Comparison of ENCODE assay signal across 13 mouse cellular contexts in genomic region chr17:73711919-73712318, GRCm38 (mm10). TPM values are rescaled to one million over a fixed set of nuclear protein-coding genes. Genes with fewer than 3 reads are reported as not detected.
DNase-seq lines count a peak whose midpoint lies in the region; ATAC-seq and TF ChIP-seq lines count a peak whose summit lies in the region.
"Had no signal": no experiment of that assay in that cellular context is flagged by ENCODE, and none has a peak within 500 bp of the region (broad histone marks: within the 10 kb centered on the region; RNA-seq: fewer than 3 reads in every experiment).

No protein-coding gene starts in this region.

- H3K4me3 ChIP-seq in forebrain, postnatal 0 days (ENCODE audit: low read depth, low read length) = no peak overlapping the region
- H3K4me3 ChIP-seq: embryonic facial prominence, embryonic 15.5 days; limb, embryonic 15.5 days had no signal

- ATAC-seq in forebrain, postnatal 0 days = peak; percentile 38; the same call in 1 of the 2 replicates

- H3K36me3 ChIP-seq in forebrain, postnatal 0 days (ENCODE audit: insufficient read depth) = no peaks in the 10 kb centered on the region
- H3K36me3 ChIP-seq: embryonic facial prominence, embryonic 15.5 days; limb, embryonic 15.5 days had no signal

- peaks cover 26% of the 10 kb centered on the region for H3K4me1 ChIP-seq in forebrain, postnatal 0 days (ENCODE audit: insufficient read depth)

- H3K27me3 ChIP-seq in forebrain, postnatal 0 days (ENCODE audit: insufficient read depth, low read length) = no peaks in the 10 kb centered on the region; the same call in 1 of the 2 replicates

- 0 out of 2 replicates have a peak, but pooled peaks have one; percentile 11 for TF ChIP-seq CTCF in forebrain, postnatal 0 days (IDR thresholded peaks at IDR 0.05; ENCODE audit: low read depth)

- H3K27ac ChIP-seq in forebrain, postnatal 0 days (ENCODE audit: low read depth, low read length) = no peak overlapping the region
- H3K27ac ChIP-seq: embryonic facial prominence, embryonic 15.5 days; limb, embryonic 15.5 days had no signal

- DNase-seq in layer of hippocampus, adult 11-12 months (ENCODE audit: low spot score) = peak; percentile 79
- DNase-seq in layer of hippocampus, adult 9-10 months (ENCODE audit: low spot score) = no peak
- peak; percentile 66 for DNase-seq in forebrain, postnatal 0 days
- DNase-seq in layer of hippocampus, postnatal 36 days = peak; percentile 68 to 72
- DNase-seq in right cerebral cortex, postnatal 36 days (ENCODE audit: low spot score in 2 of 2) = peak; percentile 69 to 80
- DNase-seq in c-Kit-positive CD71-positive TER-119-positive erythroid progenitor cells, embryonic 14.5 days (ENCODE audit: low spot score) = no peak
- DNase-seq in adrenal gland, adult 2 months = no peak
- no peak for DNase-seq in heart, postnatal 10 days
- DNase-seq: adrenal gland, postnatal 36 days; heart, postnatal 14 days; thymus, postnatal 25 days had no signal

- H3K9me3 ChIP-seq in forebrain, postnatal 0 days (ENCODE audit: low read length) = no peaks in the 10 kb centered on the region
- H3K9me3 ChIP-seq: embryonic facial prominence, embryonic 15.5 days; limb, embryonic 15.5 days had no signal

- intact Hi-C loops in heart, postnatal 10 days (cut with DNase I) = loop anchor here (2.0 kb wide), 1 partner anchor 33 kb away; no protein-coding TSS in a partner anchor

- 57% methylated on average over 15 of the region's 15 CpGs for WGBS in forebrain, postnatal 0 days

- no peak overlapping the region for H3K9ac ChIP-seq in forebrain, postnatal 0 days
- H3K9ac ChIP-seq: embryonic facial prominence, embryonic 15.5 days; limb, embryonic 15.5 days had no signal

- H3K4me2 ChIP-seq in forebrain, postnatal 0 days (ENCODE audit: low read depth) = peak overlapping the region; percentile 24; the same call in 1 of the 2 replicates
- H3K4me2 ChIP-seq: embryonic facial prominence, embryonic 15.5 days; limb, embryonic 15.5 days had no signal

RNA-seq across cellular contexts. Expression of gene Galnt14, which starts 1.7 kb away (rescaled TPM):
- total RNA-seq in forebrain, postnatal 0 days (2014; rRNA removed) = 14.3 and 17.8 TPM in 2 replicates
- 16.7 and 16.8 TPM in 2 replicates for polyA plus RNA-seq in forebrain, postnatal 0 days (2015; fragmentation: Nextera tagmentation; extraction: Ambion mirVana)
- total RNA-seq in layer of hippocampus, postnatal 36 days (2021) = 10 to 100 TPM; 22.2 to 23.3 TPM
- total RNA-seq in adrenal gland, adult 2 months (2021) = 1 to 10 TPM; 1.4 to 1.9 TPM
- 1.8 and 2.4 TPM in 2 replicates for polyA plus RNA-seq in adrenal gland, adult 2 months (2012; rRNA removed)
- under 1 TPM; 0.12 to 0.17 TPM for total RNA-seq in heart, postnatal 10 days (2021)
- total RNA-seq: heart, postnatal 14 days had no signal

Comparison
In these comparisons a context has a peak if more than half of its experiments do, and no peak if none do; other contexts are left out.
1. DNase-seq: peak in layer of hippocampus, adult 11-12 months (single experiment), forebrain, postnatal 0 days (single experiment), layer of hippocampus, postnatal 36 days (2 of 2) and right cerebral cortex, postnatal 36 days (2 of 2); none in layer of hippocampus, adult 9-10 months (single experiment), c-Kit-positive CD71-positive TER-119-positive erythroid progenitor cells, embryonic 14.5 days (single experiment), adrenal gland, adult 2 months (single experiment) and heart, postnatal 10 days (0 of 2).